Mouse (Mus musculus) hindbrain, embryonic 10.5 days (tissue): ENCODE measurements at regions not wholly inside any gene's neighbourhood (a gene's known extent, or its start where the extent isn't known, plus 50 kb on each side); places are given as distances from the start of the nearest gene placed in this dataset.

ENCODE experiments used
- DNase-seq: peaks from one replicate; pipeline ENCODE4 v3.0.0-alpha.2; 2017; ENCODE audit warnings: low spot score
- H3K27ac ChIP-seq: fragments of 300-500 bp; sonication (generic); 2 replicates; pipeline ENCODE4 v1.5.1; 2016; ENCODE audit warnings: mild to moderate bottlenecking, moderate library complexity
- H3K27me3 ChIP-seq: fragments of 300-500 bp; sonication (generic); 2 replicates; pipeline ENCODE4 v1.6.1; 2016; ENCODE audit warnings: mild to moderate bottlenecking; ENCODE audit not compliant: poor library complexity, insufficient read depth, severe bottlenecking
- H3K36me3 ChIP-seq: fragments of 300-500 bp; sonication (generic); 2 replicates; pipeline ENCODE4 v1.6.1; 2016; ENCODE audit warnings: mild to moderate bottlenecking, moderate library complexity
- H3K4me1 ChIP-seq: fragments of 300-500 bp; sonication (generic); replicated peaks from 2 replicates; pipeline ENCODE4 v1.6.1; 2016; ENCODE audit warnings: mild to moderate bottlenecking
- H3K4me3 ChIP-seq: fragments of 300-500 bp; sonication (generic); 2 replicates; pipeline ENCODE4 v1.5.1; 2016; ENCODE audit warnings: mild to moderate bottlenecking, moderate library complexity
- H3K9me3 ChIP-seq: fragments of 300-500 bp; sonication (generic); 2 replicates; pipeline ENCODE4 v1.6.1; 2016; ENCODE audit warnings: mild to moderate bottlenecking, moderate library complexity
- WGBS: fragments of 180-500 bp; shearing (Covaris S2); methylation state at CpG from one replicate; pipeline ENCODE4 v1.1.7; 2016; 5-methylcytosine and 5-hydroxymethylcytosine counted together

GRCm38 (mm10) chr1:186424084-186424483, 281.7 kb downstream of the Tgfb2 start:
- WGBS: 86% methylated on average over 5 of the region's 5 CpGs
- no peak for DNase-seq

GRCm38 (mm10) chr1:186417101-186417500, 288.7 kb downstream of the Tgfb2 start:
- H3K9me3 ChIP-seq: no peaks in the 10 kb centered on the region
- WGBS: 76% methylated on average over 1 of the region's 1 CpGs
- H3K4me1 ChIP-seq: no peaks in the 10 kb centered on the region
- no peak overlapping the region for H3K27ac ChIP-seq
- no peak overlapping the region for H3K4me3 ChIP-seq
- H3K27me3 ChIP-seq: no peaks in the 10 kb centered on the region
- H3K36me3 ChIP-seq: no peaks in the 10 kb centered on the region
- DNase-seq: no peak

More at GRCm38 (mm10) chr1:186424084-186424483, 281.7 kb downstream of the Tgfb2 start:
- Histone ChIP-seq H3K4me3 (no peak overlapping the region), H3K27me3 (no peaks in the 10 kb centered on the region), H3K4me1 (no peaks in the 10 kb centered on the region), H3K27ac (no peak overlapping the region), H3K36me3 (no peaks in the 10 kb centered on the region), H3K9me3 (no peaks in the 10 kb centered on the region)

GRCm38 (mm10) chr1:186415321-186415720, 290.5 kb downstream of the Tgfb2 start:
- Histone ChIP-seq H3K27me3 (no peaks in the 10 kb centered on the region), H3K27ac (no peak overlapping the region), H3K36me3 (no peaks in the 10 kb centered on the region), H3K4me3 (no peak overlapping the region), H3K9me3 (no peaks in the 10 kb centered on the region), H3K4me1 (no peaks in the 10 kb centered on the region)
- WGBS: 79% methylated on average over 4 of the region's 4 CpGs
- no peak for DNase-seq

- Histone ChIP-seq H3K9me3 (no peaks in the 10 kb centered on the region), H3K4me3 (no peak overlapping the region), H3K4me1 (peaks cover 13% of the 10 kb centered on the region), H3K27me3 (no peaks in the 10 kb centered on the region), H3K27ac (no peak overlapping the region), H3K36me3 (no peaks in the 10 kb centered on the region)
- no peak for DNase-seq
- WGBS: 96% methylated on average over 6 of the region's 6 CpGs
These were observed 291.9 kb downstream of the Tgfb2 start for GRCm38 (mm10) chr1:186413886-186414245.

- no peaks in the 10 kb centered on the region for H3K36me3 ChIP-seq
- no peaks in the 10 kb centered on the region for H3K9me3 ChIP-seq
- 0 out of 2 replicates have a peak overlapping the region, but pooled peaks have one; percentile 23 for H3K27ac ChIP-seq
- H3K4me3 ChIP-seq: no peak overlapping the region
- no peak for DNase-seq
- H3K27me3 ChIP-seq: no peaks in the 10 kb centered on the region
- WGBS: 78% methylated on average over 21 of the region's 21 CpGs
- peaks cover 18% of the 10 kb centered on the region for H3K4me1 ChIP-seq
These were observed 292.5 kb downstream of the Tgfb2 start for GRCm38 (mm10) chr1:186413064-186413885.

GRCm38 (mm10) chr1:186412296-186412695, 293.5 kb downstream of the Tgfb2 start:
- no peaks in the 10 kb centered on the region for H3K36me3 ChIP-seq
- no peak overlapping the region for H3K4me3 ChIP-seq
- DNase-seq: no peak
- H3K4me1 ChIP-seq: peaks cover 18% of the 10 kb centered on the region
- no peaks in the 10 kb centered on the region for H3K27me3 ChIP-seq
- H3K9me3 ChIP-seq: no peaks in the 10 kb centered on the region
- WGBS: 71% methylated on average over 2 of the region's 2 CpGs
- no peak overlapping the region for H3K27ac ChIP-seq

GRCm38 (mm10) chr1:186408986-186409441, 291.9 kb upstream of the Lyplal1 start:
- DNase-seq: no peak

GRCm38 (mm10) chr1:186407656-186408055, 290.5 kb upstream of the Lyplal1 start:
- H3K9me3 ChIP-seq: no peaks in the 10 kb centered on the region
- no peaks in the 10 kb centered on the region for H3K27me3 ChIP-seq
- H3K27ac ChIP-seq: no peak overlapping the region
- H3K4me1 ChIP-seq: peaks cover 18% of the 10 kb centered on the region
- no peak for DNase-seq
- H3K36me3 ChIP-seq: no peaks in the 10 kb centered on the region
- no peak overlapping the region for H3K4me3 ChIP-seq
- WGBS: 83% methylated on average over 8 of the region's 8 CpGs

More at GRCm38 (mm10) chr1:186408986-186409441, 291.9 kb upstream of the Lyplal1 start:
- H3K36me3 ChIP-seq: no peaks in the 10 kb centered on the region
- no peak overlapping the region for H3K4me3 ChIP-seq
- H3K9me3 ChIP-seq: no peaks in the 10 kb centered on the region
- H3K4me1 ChIP-seq: peaks cover 18% of the 10 kb centered on the region
- peak overlapping the region; percentile 66 for H3K27ac ChIP-seq
- WGBS: 57% methylated on average over 10 of the region's 10 CpGs
- no peaks in the 10 kb centered on the region for H3K27me3 ChIP-seq

GRCm38 (mm10) chr1:186405693-186406092, 288.6 kb upstream of the Lyplal1 start:
- 81% methylated on average over 5 of the region's 5 CpGs for WGBS

GRCm38 (mm10) chr1:186399762-186400161, 282.7 kb upstream of the Lyplal1 start:
- DNase-seq: no peak
- no peak overlapping the region for H3K4me3 ChIP-seq
- 52% methylated on average over 8 of the region's 8 CpGs for WGBS
- H3K27ac ChIP-seq: no peak overlapping the region
- no peaks in the 10 kb centered on the region for H3K27me3 ChIP-seq
- H3K4me1 ChIP-seq: peaks cover 6% of the 10 kb centered on the region
- no peaks in the 10 kb centered on the region for H3K36me3 ChIP-seq
- H3K9me3 ChIP-seq: no peaks in the 10 kb centered on the region

More at GRCm38 (mm10) chr1:186405693-186406092, 288.6 kb upstream of the Lyplal1 start:
- Histone ChIP-seq H3K36me3 (no peaks in the 10 kb centered on the region), H3K27me3 (no peaks in the 10 kb centered on the region), H3K9me3 (no peaks in the 10 kb centered on the region), H3K4me3 (no peak overlapping the region), H3K27ac (0 out of 2 replicates have a peak overlapping the region, but pooled peaks have one; percentile 16), H3K4me1 (peaks cover 18% of the 10 kb centered on the region)
- DNase-seq: no peak

- Histone ChIP-seq H3K36me3 (no peaks in the 10 kb centered on the region), H3K4me3 (no peak overlapping the region), H3K9me3 (no peaks in the 10 kb centered on the region), H3K4me1 (no peaks in the 10 kb centered on the region), H3K27ac (no peak overlapping the region), H3K27me3 (no peaks in the 10 kb centered on the region)
- 46% methylated on average over 5 of the region's 5 CpGs for WGBS
- no peak for DNase-seq
These were observed 275.9 kb upstream of the Lyplal1 start for GRCm38 (mm10) chr1:186393005-186393404.

- no peak for DNase-seq
- Histone ChIP-seq H3K27me3 (no peaks in the 10 kb centered on the region), H3K27ac (no peak overlapping the region), H3K36me3 (no peaks in the 10 kb centered on the region), H3K9me3 (no peaks in the 10 kb centered on the region), H3K4me1 (no peaks in the 10 kb centered on the region), H3K4me3 (no peak overlapping the region)
- WGBS: 88% methylated on average over 4 of the region's 4 CpGs
These were observed 267.3 kb upstream of the Lyplal1 start for GRCm38 (mm10) chr1:186384440-186384839.

- no peak for DNase-seq
- Histone ChIP-seq H3K27ac (no peak overlapping the region), H3K4me1 (no peaks in the 10 kb centered on the region), H3K4me3 (no peak overlapping the region), H3K9me3 (no peaks in the 10 kb centered on the region), H3K36me3 (no peaks in the 10 kb centered on the region), H3K27me3 (no peaks in the 10 kb centered on the region)
- 68% methylated on average over 2 of the region's 2 CpGs for WGBS
These were observed 266.3 kb upstream of the Lyplal1 start for GRCm38 (mm10) chr1:186383453-186383852.
